Mouse (Mus musculus) T-helper 2 cell (primary cell): Measurements from ENCODE around the gene Olfr810.

Experiments used
- in situ Hi-C: fragments of 300-600 bp; cut with MboI, MseI; formaldehyde crosslinking; loops from one replicate; pipeline ENCODE4 v1.15.1; 2025; ENCODE audit warnings: high pct_unique_total_duplicates

Olfr810 gene

GRCm38 (mm10) chr10:129794817-129795216 is at the start of gene Olfr810:
Gene Olfr810 (minus strand): TSS chr10:129794917.
- in situ Hi-C loops = loop anchor here (10.0 kb wide), 1 partner anchor 160 kb away; the partner anchor contains the start of gene Olfr799

GRCm38 (mm10) chr10:129804296-129804695 is 9.6 kb upstream of the Olfr810 start, which contains the start of gene Olfr811:
Gene Olfr811 (minus strand): TSS chr10:129804396.
- in situ Hi-C loops = no loop called here

GRCm38 (mm10) chr10:129778123-129778522 is 16.6 kb downstream of the Olfr810 start:
- in situ Hi-C loops = no loop called here

GRCm38 (mm10) chr10:129774338-129774737 is 20.4 kb downstream of the Olfr810 start, which contains the start of gene Olfr809:
Gene Olfr809 (plus strand): TSS chr10:129774638.
- in situ Hi-C loops = no loop called here

- in situ Hi-C loops = no loop called here
Measured at GRCm38 (mm10) chr10:129765182-129765581, 29.5 kb downstream of the Olfr810 start, which contains the start of gene Olfr808. Gene Olfr808 (plus strand): TSS chr10:129765482.

GRCm38 (mm10) chr10:129757693-129758092 is 37.0 kb downstream of the Olfr810 start, which contains the start of gene Olfr807:
Gene Olfr807 (minus strand): TSS chr10:129757793.
- in situ Hi-C loops = no loop called here

GRCm38 (mm10) chr10:129741821-129742220 is 52.9 kb downstream of the Olfr810 start, which contains the start of gene Olfr806:
Gene Olfr806 (minus strand): TSS chr10:129741921.
- in situ Hi-C loops = no loop called here
